Mouse (Mus musculus) MEL-GATA-1-ER (cell line): ENCODE data around the gene Diaph2.
"Not testable (repeated sequence)": the region's sequence is repeated elsewhere in the genome, so short reads cannot be mapped to it uniquely, and the experiment has no call there.

Experiments
- DNase-seq: peaks from one replicate; pipeline ENCODE4 v3.0.0-alpha.2; 2012; ENCODE audit warnings: low read depth; ENCODE audit errors: extremely low read depth

Diaph2 gene

GRCm38 (mm10) chrX:130279144-130279543, 529.6 kb downstream of the Diaph2 start:
- DNase-seq, result no peak

- DNase-seq, result no peak
Observed at GRCm38 (mm10) chrX:130281484-130281883, 531.9 kb downstream of the Diaph2 start.

DNA sequence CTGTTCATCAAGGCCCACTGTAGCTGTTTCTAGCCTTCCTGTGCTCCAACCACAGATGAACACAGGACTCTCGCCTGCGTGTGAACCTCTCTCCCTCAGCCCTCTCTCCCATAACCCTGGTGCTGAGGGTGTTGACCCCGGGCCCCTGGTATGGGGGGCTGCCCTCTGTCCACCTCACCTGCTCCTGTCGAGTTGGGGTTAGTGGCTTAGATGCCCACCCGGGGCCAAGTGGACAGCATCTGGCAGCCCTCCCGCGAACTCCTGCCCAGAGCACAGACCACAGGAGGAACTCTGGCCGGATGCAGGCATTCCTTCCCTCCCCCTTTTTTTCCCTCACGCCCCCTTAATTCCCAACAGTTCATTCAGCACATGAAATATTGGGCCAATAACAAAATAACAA, 537.5 kb downstream of the Diaph2 start:
- DNase-seq, result no peak

- no peak for DNase-seq
Observed at GRCm38 (mm10) chrX:130289775-130290174, 540.2 kb downstream of the Diaph2 start.

GRCm38 (mm10) chrX:130350808-130351435, 601.4 kb downstream of the Diaph2 start:
- no peak for DNase-seq

DNA sequence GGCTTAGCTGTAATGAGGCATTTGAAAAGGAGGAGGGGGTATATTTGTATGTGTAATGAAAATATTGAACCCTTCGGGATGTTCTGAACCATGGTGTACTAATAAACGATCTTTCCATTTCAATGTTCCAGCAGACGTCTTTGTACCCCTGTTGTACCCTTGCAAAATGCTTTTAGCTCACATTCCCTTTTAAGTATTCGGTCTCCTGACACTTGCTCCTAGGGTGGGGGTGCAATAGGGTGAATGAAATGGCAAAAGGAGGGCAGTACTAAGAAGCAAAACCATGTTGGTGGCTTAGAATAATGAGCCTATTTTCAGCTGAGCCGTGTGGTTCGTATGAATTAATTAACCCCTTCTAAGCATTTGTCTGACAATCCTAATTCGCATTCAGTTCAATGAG, 601.9 kb downstream of the Diaph2 start:
- DNase-seq, result no peak

- DNase-seq, result no peak
Observed at GRCm38 (mm10) chrX:130393508-130394145, 644.1 kb downstream of the Diaph2 start.

DNA sequence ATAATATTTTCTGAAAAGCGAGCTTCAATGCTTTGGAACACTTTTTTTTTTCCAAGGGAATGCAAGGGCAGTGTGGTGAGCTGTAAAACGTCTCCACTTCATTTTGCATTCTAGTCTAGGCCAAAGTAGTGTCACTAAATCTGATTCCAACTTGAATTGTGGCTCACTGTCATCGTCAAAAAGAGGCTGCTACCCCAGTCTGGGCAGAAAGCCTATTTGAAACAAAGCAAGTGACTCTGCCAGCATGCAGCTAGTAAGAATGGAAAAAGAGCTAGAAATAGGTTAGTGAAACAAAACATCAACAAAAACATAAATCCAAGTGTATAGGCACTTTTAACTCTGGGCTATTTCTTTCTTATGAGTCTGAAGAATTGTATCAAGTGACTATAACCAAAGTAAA, 653.7 kb downstream of the Diaph2 start:
- no peak for DNase-seq

DNA sequence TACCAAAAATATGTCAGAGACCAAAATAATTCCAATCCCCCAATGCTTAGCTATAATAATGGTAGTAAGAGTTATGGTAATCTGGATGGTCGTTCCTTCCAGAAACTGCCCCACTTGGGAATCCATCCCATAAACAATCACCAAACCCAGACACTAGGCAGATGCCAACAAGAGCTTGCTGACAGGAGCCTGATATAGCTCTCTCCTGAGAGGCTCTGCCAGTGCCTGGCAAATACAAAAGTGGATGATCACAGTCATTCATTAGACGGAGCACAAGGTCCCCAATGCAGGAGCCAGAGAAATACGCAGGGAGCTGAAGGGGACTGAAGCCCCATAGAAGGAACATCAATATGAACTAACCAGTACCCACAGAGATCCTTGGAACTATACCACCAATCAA, 657.9 kb downstream of the Diaph2 start:
- not testable (repeated sequence) for DNase-seq

- no peak for DNase-seq
Observed at GRCm38 (mm10) chrX:130408985-130409384, 659.4 kb downstream of the Diaph2 start.

DNA sequence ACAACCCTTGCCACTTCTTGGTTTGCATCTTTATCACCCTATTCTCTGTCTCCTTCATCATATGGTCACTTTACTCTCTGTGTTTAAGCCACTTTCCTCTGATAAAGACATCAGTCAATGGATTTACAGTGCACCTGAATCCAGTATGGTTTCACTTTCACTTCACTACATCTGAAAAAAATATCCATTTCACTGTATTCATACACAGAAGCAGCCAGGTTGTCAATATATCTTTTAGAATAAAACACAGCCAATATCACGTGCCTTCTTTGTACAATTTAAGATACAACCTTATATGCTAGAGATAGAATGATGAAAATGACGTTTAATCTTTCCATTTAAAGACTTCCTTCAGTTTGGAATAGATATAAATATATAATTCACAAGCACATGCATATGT, 673.6 kb downstream of the Diaph2 start:
- peak; percentile 28 for DNase-seq

GRCm38 (mm10) chrX:130451822-130452487, 702.4 kb downstream of the Diaph2 start:
- DNase-seq, result no peak

DNA sequence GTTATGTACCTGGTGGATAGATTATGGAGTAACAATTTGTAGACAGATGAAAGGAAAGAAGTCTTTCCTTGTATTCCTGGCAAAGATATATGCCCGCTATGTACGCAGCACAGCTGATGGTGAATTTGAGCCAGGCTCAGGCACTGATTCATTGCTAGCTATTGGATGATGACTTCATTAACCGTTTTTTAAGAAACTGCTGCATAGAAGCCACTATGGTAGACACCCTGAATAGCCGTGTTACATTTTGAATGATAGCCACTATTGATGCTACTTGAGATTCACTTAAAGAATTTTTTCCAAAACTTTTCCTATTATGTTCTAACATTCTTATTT, 702.9 kb downstream of the Diaph2 start:
- no peak for DNase-seq

DNA sequence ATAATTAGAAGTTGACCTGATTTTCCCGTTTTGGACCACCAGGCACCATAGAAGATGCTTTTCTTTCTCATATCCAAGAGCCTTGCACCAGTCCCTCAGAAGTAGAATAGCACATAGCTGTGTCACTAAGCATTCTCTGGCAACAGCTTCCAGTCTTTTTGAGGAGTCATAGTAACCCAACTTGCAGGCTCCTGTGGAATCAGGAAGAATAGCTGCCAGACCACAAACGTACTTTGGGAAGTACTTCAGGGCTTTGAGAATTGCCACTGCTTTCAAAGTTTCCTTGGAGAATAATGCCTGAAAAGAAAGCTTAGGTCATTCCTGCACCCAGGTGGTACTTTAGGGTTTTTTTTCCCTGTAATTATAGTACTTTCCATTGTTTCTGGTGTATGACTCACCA, 723.6 kb downstream of the Diaph2 start:
- DNase-seq, result no peak

DNA sequence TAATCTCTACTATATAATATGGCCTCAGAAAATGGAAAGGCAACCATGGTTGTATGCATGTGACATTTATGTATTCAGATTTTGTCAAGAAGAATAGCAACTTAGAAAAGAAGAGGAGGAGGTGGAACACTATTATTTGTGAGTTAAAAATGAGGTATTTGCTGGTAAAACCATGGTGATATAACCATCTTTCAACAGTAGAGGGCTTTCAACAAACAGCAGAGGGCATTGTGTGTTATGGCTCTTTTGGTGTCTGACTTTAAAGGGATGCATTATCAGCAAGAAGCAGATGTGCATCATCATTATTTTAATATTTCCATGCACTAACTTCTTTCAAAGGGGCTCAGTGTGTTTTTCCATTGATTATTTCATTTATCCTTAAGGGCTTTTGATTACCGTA, 731.3 kb downstream of the Diaph2 start:
- no peak for DNase-seq

GRCm38 (mm10) chrX:130502680-130503464, 753.3 kb downstream of the Diaph2 start:
- no peak for DNase-seq

- DNase-seq, result no peak
Observed at GRCm38 (mm10) chrX:130503465-130503860, 753.9 kb downstream of the Diaph2 start.

DNA sequence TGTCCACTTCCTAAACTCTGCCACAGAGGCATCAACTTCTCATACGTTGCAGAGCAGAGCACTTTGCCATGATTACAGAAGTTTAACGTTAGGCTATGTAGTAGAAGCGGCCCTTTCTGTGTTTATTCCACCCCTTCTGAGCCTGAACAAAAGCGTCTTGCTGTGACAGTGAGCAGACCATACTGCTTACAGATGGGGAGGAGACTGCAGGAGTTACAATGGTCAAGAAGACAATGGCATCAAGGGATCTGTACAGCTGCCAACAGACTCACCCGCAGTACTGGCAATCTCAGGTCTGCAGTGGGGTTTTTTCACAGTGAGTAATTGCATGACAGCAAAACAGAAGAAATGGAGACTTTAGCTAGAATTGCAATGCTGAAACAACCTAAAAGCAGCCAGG, 756.1 kb downstream of the Diaph2 start:
- no peak for DNase-seq
